ENCODE assay signal across 13 mouse cellular contexts in the genomic region with DNA sequence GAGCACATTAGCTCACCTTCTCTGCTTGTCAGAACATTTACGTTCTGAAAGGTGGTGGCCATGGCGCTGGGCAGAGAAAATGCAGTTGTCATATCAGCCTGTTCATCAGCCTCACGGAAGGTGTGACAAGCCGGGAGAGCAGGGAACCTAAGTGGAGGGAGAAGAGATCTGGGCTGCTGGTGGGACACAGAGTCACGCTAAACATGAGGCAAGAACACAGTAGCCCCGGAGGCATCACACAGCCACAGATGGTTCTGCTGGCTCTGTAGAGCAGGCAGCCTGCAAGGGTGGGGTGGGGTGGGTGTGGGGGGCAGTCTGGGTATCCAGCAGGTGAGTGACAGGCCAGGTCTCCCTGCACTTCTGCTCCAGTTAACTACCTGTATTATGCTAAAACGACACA.
A peak's percentile ranks its signal among the peaks of the same experiment; 100 is the strongest.
DNase-seq lines count a peak whose midpoint lies in the region; ATAC-seq and TF ChIP-seq lines count a peak whose summit lies in the region.
"Had no signal": no experiment of that assay in that cellular context is flagged by ENCODE, and none has a peak within 500 bp of the region (broad histone marks: within the 10 kb centered on the region; RNA-seq: fewer than 3 reads in every experiment).

No protein-coding gene starts in this region.

- no peak for DNase-seq in midbrain, postnatal 0 days (ENCODE audit: low spot score)
- no peak for DNase-seq in spleen, postnatal 4 days (ENCODE audit: low spot score in 2 of 2)
- DNase-seq in kidney, adult 8-10 months = no peak
- no peak for DNase-seq in testis, postnatal 14 days (ENCODE audit: low spot score)
- DNase-seq: adrenal gland, postnatal 10 days; cerebellum, adult 11-12 months had no signal

- H3K27ac ChIP-seq in midbrain, embryonic 12.5 days (replicated peaks) = peak overlapping the region; percentile 54
- H3K27ac ChIP-seq in midbrain, postnatal 0 days (ENCODE audit: low read depth, low read length) = no peak overlapping the region
- H3K27ac ChIP-seq in forebrain, embryonic 13.5 days = 0 out of 2 replicates have a peak overlapping the region, but pooled peaks have one; percentile 7
- H3K27ac ChIP-seq in hindbrain, embryonic 13.5 days = peak overlapping the region; percentile 77
- peak overlapping the region; percentile 14; the same call in 1 of the 2 replicates for H3K27ac ChIP-seq in midbrain, embryonic 15.5 days
- H3K27ac ChIP-seq: intestine, embryonic 15.5 days; limb, embryonic 13.5 days; liver, embryonic 14.5 days had no signal

- H3K4me2 ChIP-seq in midbrain, embryonic 12.5 days (replicated peaks) = no peak overlapping the region
- no peak overlapping the region for H3K4me2 ChIP-seq in midbrain, postnatal 0 days (ENCODE audit: low read depth, low read length, poor library complexity, severe bottlenecking)
- no peak overlapping the region for H3K4me2 ChIP-seq in forebrain, embryonic 13.5 days
- H3K4me2 ChIP-seq in hindbrain, embryonic 13.5 days = no peak overlapping the region
- no peak overlapping the region for H3K4me2 ChIP-seq in midbrain, embryonic 15.5 days
- H3K4me2 ChIP-seq: intestine, embryonic 15.5 days; limb, embryonic 13.5 days had no signal

- no peak overlapping the region for H3K9ac ChIP-seq in midbrain, embryonic 12.5 days (replicated peaks)
- no peak overlapping the region for H3K9ac ChIP-seq in midbrain, postnatal 0 days (replicated peaks; ENCODE audit: low read length, poor library complexity, severe bottlenecking)
- H3K9ac ChIP-seq in forebrain, embryonic 13.5 days = no peak overlapping the region
- peak overlapping the region; percentile 19; the same call in 1 of the 2 replicates for H3K9ac ChIP-seq in hindbrain, embryonic 13.5 days
- H3K9ac ChIP-seq in midbrain, embryonic 15.5 days = peak overlapping the region; percentile 1; the same call in 1 of the 2 replicates
- H3K9ac ChIP-seq: intestine, embryonic 15.5 days; limb, embryonic 13.5 days; liver, embryonic 14.5 days had no signal

- H3K27me3 ChIP-seq in midbrain, embryonic 12.5 days = no peaks in the 10 kb centered on the region
- H3K27me3 ChIP-seq in midbrain, postnatal 0 days (ENCODE audit: insufficient read depth, low read length) = no peaks in the 10 kb centered on the region
- no peaks in the 10 kb centered on the region for H3K27me3 ChIP-seq in forebrain, embryonic 13.5 days
- no peaks in the 10 kb centered on the region for H3K27me3 ChIP-seq in hindbrain, embryonic 13.5 days
- H3K27me3 ChIP-seq in midbrain, embryonic 15.5 days (replicated peaks) = no peaks in the 10 kb centered on the region
- H3K27me3 ChIP-seq: intestine, embryonic 15.5 days; limb, embryonic 13.5 days had no signal

- no peaks in the 10 kb centered on the region for H3K9me3 ChIP-seq in midbrain, embryonic 12.5 days
- H3K9me3 ChIP-seq in midbrain, postnatal 0 days (ENCODE audit: low read length) = no peaks in the 10 kb centered on the region
- no peaks in the 10 kb centered on the region for H3K9me3 ChIP-seq in forebrain, embryonic 13.5 days (replicated peaks)
- no peaks in the 10 kb centered on the region for H3K9me3 ChIP-seq in hindbrain, embryonic 13.5 days
- no peaks in the 10 kb centered on the region for H3K9me3 ChIP-seq in midbrain, embryonic 15.5 days
- H3K9me3 ChIP-seq: intestine, embryonic 15.5 days; limb, embryonic 13.5 days had no signal

- WGBS in midbrain, embryonic 12.5 days = 73% methylated on average over 7 of the region's 7 CpGs
- 49% methylated on average over 7 of the region's 7 CpGs for WGBS in midbrain, postnatal 0 days
- WGBS in forebrain, embryonic 13.5 days = 61% methylated on average over 7 of the region's 7 CpGs
- WGBS in hindbrain, embryonic 13.5 days = 60% methylated on average over 7 of the region's 7 CpGs
- WGBS in midbrain, embryonic 15.5 days = 54% methylated on average over 7 of the region's 7 CpGs

- TF ChIP-seq CTCF in midbrain, postnatal 0 days (IDR thresholded peaks at IDR 0.05) = no peak

- no peak for ATAC-seq in midbrain, embryonic 12.5 days (ENCODE audit: low FRiP score, low read depth)
- ATAC-seq in midbrain, postnatal 0 days (ENCODE audit: low FRiP score) = no peak
- peak; percentile 39; the same call in 1 of the 2 replicates for ATAC-seq in forebrain, embryonic 13.5 days
- ATAC-seq in hindbrain, embryonic 13.5 days (ENCODE audit: low FRiP score) = no peak
- 0 out of 2 replicates have a peak, but pooled peaks have one; percentile 46 for ATAC-seq in midbrain, embryonic 15.5 days (replicated peaks)
- ATAC-seq: intestine, embryonic 15.5 days had no signal

- H3K4me3 ChIP-seq in midbrain, embryonic 12.5 days = no peak overlapping the region
- H3K4me3 ChIP-seq in midbrain, postnatal 0 days (ENCODE audit: low read depth, low read length) = no peak overlapping the region
- H3K4me3 ChIP-seq in forebrain, embryonic 13.5 days = no peak overlapping the region
- H3K4me3 ChIP-seq in hindbrain, embryonic 13.5 days = no peak overlapping the region
- H3K4me3 ChIP-seq in midbrain, embryonic 15.5 days = no peak overlapping the region
- H3K4me3 ChIP-seq: intestine, embryonic 15.5 days; limb, embryonic 13.5 days had no signal

- no peaks in the 10 kb centered on the region for H3K36me3 ChIP-seq in midbrain, embryonic 12.5 days
- H3K36me3 ChIP-seq in midbrain, postnatal 0 days (ENCODE audit: insufficient read depth, low read length) = no peaks in the 10 kb centered on the region
- H3K36me3 ChIP-seq in forebrain, embryonic 13.5 days (ENCODE audit: poor library complexity, severe bottlenecking) = no peaks in the 10 kb centered on the region
- H3K36me3 ChIP-seq in hindbrain, embryonic 13.5 days = no peaks in the 10 kb centered on the region
- H3K36me3 ChIP-seq in midbrain, embryonic 15.5 days (replicated peaks) = no peaks in the 10 kb centered on the region
- H3K36me3 ChIP-seq: intestine, embryonic 15.5 days; limb, embryonic 13.5 days had no signal

- peaks cover 67% of the 10 kb centered on the region for H3K4me1 ChIP-seq in midbrain, embryonic 12.5 days
- H3K4me1 ChIP-seq in midbrain, postnatal 0 days (ENCODE audit: insufficient read depth, low read length) = peaks cover 12% of the 10 kb centered on the region; the same call in 1 of the 2 replicates
- peaks cover 79% of the 10 kb centered on the region for H3K4me1 ChIP-seq in forebrain, embryonic 13.5 days
- H3K4me1 ChIP-seq in hindbrain, embryonic 13.5 days (replicated peaks) = peaks cover 76% of the 10 kb centered on the region
- H3K4me1 ChIP-seq in midbrain, embryonic 15.5 days = peaks cover 58% of the 10 kb centered on the region

Comparison
In these comparisons a context has a peak if more than half of its experiments do, and no peak if none do; other contexts are left out.
1. ATAC-seq: peak in forebrain, embryonic 13.5 days (single experiment) and midbrain, embryonic 15.5 days (single experiment); none in midbrain, embryonic 12.5 days (single experiment), midbrain, postnatal 0 days (single experiment) and hindbrain, embryonic 13.5 days (single experiment).
2. H3K9ac ChIP-seq: peak in hindbrain, embryonic 13.5 days (single experiment) and midbrain, embryonic 15.5 days (single experiment); none in midbrain, embryonic 12.5 days (single experiment), midbrain, postnatal 0 days (single experiment) and forebrain, embryonic 13.5 days (single experiment).